Mouse (Mus musculus): ENCODE results near the gene Wdr77.

Gene Wdr77

DNA sequence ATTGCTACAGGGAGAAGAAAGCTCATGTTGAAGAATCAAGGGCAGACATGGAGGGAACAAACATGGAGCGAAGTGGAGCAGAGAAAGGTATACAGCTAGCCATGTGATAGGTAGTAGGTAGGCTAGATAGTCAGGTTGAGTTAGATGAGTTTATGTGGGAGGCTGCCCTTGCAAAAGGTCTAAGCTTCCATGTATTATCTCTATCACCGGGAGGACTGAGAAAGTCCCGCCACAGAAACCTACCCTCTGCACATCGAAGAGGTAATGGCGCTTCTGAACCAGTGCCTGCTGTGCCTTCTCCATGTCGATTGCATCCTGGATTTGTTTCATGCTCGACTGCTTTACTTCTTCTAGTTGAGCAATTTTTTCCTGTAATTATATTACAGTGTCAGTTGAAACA is 7.8 kb upstream of the Wdr77 start:
- in situ Hi-C loops (cut with MseI, MboI), result no loop called here

DNA sequence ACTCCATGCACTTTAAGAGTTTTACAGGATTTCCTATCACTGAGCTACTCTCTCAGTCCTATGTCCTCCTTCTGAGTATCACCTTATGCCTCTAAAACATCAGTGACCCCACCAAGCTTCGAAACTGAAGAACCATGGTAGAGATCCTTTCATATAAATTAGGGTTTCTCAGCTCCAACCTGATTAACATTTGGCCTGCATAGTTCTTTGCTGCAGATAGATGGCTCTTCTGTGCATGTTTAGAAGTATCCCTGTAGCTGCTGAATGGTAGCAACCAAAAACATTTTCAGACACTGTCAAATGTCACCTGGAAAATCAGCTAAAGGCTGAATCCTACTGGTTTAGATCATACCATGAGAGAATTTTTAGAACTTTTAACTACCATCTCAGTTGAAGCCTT is 1.9 kb upstream of the Wdr77 start:
- in situ Hi-C loops (cut with MseI, MboI), result no loop called here

DNA sequence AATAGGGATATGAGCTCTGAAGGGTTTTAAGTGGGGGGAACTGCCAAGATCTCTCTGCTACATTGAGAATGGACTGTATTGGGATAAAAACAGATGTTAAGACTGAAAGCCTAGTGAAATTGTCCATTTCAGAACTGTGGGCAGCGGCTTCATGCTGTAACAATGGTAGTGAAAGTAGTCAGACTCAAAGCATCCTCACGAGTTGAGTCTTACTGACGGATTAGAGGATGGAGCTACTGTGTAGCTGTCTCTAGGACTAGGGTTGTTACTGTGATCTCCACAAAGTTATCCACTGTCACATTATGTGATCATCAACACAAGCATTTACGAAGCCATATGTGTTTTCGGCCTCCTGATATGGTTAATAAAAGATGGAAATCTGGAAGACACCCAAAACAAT is 965 bp upstream of the Wdr77 start:
- in situ Hi-C loops (cut with MseI, MboI), result no loop called here

DNA sequence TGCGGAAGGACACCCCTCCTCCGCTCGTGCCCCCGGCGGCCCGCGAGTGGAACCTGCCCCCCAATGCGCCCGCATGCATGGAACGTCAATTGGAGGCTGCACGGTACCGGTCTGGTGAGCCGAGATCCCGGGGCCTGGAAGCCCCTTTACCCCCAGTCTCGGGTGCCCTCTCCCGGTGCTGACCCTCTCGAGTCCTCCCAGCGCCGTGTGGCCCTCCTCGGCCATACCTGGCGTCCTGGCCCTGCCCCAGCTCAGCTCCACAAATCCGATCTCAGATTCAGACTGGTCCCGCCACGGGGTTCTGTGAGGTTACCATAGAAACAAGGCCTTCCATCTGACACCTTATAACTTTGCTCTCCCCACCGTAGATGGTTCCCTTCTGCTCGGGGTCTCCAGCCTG is 416 bp downstream of the Wdr77 start:
- in situ Hi-C loops (cut with MseI, MboI), result no loop called here

DNA sequence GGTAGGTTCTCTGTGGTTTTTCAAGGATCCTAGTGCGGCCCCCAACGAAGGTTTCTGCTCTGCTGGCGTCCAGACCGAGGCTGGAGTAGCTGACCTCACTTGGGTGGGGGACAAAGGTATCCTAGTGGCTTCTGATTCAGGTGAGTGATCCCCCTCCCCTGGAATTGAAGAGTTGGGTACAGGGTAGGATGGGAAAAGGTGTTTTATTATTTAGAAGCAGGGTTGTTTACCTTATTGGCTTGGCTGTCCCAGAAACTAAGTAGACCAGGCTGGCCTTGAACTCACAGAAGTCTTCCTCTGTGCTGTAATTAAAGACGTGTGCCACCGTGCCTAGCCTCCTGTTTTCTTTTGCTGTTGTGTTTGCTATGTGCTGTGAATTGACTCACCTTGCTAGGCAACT is 830 bp downstream of the Wdr77 start, which contains the start of gene Atp5f1:
Gene Atp5f1 (minus strand): TSS at position 101 of the 400 bp plus-strand sequence.
- in situ Hi-C loops (cut with MseI, MboI), result no loop called here

DNA sequence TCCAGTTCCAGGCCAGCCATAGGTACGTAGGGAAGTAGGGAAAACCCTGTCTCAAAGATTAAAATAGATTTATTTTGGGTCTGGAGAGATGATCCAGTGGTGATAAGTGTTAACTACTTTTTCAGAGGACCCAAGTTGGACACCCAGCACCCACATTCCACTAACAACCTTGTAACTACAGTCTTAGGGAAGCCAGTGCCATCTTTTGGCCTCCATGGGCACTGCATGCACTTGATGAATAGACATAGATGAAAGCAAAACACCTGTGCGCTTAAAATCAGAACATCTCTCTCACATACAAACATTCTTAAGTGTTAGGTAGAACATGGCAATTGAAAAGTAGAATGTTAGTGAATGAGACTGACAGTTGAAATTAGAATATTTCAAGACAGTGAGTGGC is 1.5 kb downstream of the Wdr77 start:
- in situ Hi-C loops (cut with MseI, MboI), result no loop called here

DNA sequence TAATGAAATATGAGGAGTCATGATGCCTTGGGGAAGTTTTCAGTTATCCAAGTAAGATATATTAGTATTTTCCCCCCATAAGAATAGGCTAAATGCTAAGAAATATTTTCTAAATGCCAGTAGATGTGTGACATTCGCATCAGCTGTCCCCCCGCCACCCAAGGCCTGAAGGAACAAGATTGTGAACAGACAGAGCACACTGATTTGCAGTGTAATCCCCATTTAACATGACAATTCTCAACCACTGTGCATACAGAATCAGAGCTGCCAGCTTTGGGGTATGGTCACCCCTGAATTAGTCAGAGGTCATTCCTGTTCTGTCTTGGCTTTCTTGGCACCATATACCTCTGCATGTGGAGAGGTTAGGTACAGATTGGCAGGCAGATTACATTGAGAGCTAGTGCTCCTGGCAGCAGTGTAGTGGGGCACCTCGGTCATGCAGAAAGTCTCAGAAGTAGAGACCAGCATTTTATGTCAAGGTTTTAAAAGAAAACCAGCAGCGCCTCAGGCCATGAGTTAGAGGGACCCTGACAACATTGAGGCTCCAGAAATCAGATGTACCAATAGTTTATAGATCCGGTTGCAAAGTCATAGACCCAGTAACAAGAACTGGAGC is 12.8 kb downstream of the Wdr77 start:
- in situ Hi-C loops (cut with MseI, MboI), result no loop called here

DNA sequence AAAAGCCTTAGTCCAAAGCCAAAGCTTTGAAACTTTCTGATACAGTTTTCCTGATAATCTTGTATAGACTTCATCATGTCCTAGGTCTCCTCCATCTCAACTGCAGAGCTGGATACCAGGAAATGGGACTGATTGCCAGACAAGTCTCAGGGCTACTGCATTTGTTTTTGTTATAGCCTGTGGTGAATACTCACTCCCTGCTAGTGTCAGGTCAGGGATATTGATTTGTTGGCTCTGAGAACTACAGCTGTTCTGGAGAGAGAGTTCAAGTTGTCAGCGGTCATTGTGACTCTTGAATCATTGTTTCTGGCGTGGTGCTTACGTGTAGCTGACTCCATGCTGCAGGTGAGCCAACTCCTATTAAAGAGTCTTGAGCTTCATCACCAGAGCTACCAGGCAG is 14.2 kb downstream of the Wdr77 start, which contains the start of gene Ovgp1:
Gene Ovgp1 (plus strand): TSS at position 301 of the 400 bp plus-strand sequence.
- in situ Hi-C loops (cut with MseI, MboI), result no loop called here

DNA sequence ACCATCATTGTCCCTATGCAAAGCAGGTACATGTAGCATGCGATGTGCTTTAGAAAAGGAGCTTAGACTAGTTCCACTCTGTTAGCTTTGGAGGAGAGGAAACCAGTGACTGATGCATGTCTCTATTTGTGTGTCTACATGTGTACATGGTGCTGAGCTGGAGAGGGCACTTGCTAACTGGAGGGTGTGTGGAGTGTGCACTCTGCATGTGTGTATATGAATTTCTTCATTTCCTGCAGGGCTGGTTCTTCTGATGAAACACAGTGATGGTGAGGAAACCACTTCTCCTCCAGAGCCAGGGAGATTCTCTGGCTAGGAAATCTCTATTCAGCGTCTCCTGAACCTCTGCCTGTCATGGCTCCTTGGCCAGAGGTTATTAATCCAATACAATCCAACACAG is 15.0 kb downstream of the Wdr77 start:
- in situ Hi-C loops (cut with MseI, MboI), result no loop called here

DNA sequence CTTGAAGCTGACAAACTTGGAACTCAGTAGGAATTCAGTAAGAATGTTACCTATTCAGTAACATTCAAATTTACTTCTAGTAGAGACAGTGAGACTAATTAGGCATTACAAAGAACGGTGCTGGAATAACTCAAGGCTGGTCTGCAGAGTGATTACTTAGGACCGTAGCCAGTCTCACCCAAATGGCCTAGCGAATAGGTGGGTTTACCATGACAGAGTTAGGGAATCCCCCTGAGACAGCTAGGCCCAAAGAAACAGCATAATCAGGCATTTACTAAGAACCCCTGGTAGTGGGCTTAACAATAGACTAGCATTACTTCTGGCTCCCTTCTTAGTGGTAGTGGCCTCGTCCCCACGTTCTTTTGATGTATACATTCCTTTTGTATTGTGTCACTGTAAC is 30.4 kb downstream of the Wdr77 start:
- in situ Hi-C loops (cut with MseI, MboI), result loop anchor here in 1 of 2 experiments (10.0 kb wide), 1 partner anchor 455 kb away; no protein-coding TSS in a partner anchor

DNA sequence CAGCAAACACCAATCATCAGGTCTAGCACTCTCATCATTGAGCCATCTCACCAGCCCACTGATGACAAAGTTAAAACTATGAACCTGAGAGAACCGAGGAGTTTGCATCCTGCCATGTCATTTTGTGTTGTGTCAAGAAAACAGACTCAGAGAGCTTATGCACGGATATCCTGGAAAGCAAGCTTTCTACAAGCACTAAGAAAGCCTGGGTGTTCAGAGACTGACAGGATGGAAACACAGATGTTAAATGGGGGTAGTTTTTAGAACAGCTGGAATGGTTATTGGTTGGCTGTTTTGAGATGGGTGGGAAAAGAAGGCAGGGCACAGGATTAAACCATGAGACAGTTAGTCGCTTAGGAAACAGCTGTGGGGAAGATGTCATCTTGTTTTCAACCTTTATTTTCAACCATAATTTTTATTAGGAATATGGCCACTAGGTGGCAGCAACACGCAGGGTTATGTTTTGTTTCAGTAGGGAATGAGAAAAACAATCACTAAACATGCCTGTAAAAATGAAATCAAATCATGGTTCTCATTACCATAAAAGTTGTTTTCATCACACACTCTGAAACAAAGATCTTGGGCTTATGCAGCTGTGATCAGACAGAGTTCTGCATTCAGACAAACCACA is 32.6 kb downstream of the Wdr77 start:
- in situ Hi-C loops (cut with MseI, MboI), result loop anchor here in 1 of 2 experiments (10.0 kb wide), 1 partner anchor 453 kb away; no protein-coding TSS in a partner anchor

DNA sequence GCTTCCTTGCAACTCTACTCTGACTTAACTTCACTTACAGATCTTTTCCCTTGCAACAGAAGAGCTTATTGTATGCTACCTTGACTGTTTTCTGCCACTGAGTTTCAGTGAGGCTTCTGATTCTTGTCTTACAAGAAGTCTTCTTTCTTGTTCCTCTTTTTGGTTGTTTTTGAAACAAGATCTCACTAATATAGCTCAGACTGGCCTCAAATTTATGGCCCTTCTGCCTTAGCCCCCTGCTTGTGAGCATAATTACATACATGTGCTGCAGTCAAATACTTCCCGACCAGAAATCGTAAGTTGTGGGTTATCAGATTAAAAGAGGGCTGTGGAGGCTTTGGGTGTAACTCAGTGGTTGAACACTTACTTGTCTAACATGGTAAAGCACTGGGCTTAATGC is 35.6 kb downstream of the Wdr77 start:
- in situ Hi-C loops (cut with MseI, MboI), result loop anchor here in 1 of 2 experiments (10.0 kb wide), 1 partner anchor 450 kb away; no protein-coding TSS in a partner anchor

DNA sequence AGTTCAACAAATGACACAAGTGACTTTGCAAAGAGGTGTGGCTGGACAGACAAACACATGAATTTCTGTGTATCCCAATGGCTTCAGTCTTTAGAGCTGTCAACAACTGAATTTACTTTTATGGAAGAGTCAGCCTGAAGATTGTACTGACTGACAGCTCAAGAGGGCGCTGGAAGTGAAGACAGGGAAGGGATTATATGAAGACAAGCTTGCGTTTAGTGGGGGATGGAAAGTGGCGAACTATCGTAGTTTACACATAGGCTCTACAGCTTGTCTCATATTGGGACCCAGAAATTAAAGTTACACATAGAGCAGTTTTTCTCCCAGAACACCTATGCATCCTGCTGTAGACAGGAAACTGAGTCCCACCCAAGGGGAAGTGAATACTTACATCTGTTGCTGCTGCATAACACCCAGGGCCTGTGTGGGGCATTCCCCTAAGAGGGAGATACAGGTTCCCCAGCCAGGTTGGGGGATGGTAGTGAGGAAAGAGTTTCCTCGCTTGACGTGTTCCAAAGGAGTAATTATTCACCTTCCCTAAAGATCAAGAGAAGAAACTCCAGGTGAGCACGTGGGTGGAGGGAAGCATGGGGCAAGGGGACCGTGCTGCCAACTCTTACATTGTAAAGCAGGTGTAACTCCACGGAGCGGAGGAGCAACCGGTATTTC is 41.7 kb downstream of the Wdr77 start:
- in situ Hi-C loops (cut with MseI, MboI), result loop anchor here in 1 of 2 experiments (25.0 kb wide), 1 partner anchor 461 kb away; no protein-coding TSS in a partner anchor

DNA sequence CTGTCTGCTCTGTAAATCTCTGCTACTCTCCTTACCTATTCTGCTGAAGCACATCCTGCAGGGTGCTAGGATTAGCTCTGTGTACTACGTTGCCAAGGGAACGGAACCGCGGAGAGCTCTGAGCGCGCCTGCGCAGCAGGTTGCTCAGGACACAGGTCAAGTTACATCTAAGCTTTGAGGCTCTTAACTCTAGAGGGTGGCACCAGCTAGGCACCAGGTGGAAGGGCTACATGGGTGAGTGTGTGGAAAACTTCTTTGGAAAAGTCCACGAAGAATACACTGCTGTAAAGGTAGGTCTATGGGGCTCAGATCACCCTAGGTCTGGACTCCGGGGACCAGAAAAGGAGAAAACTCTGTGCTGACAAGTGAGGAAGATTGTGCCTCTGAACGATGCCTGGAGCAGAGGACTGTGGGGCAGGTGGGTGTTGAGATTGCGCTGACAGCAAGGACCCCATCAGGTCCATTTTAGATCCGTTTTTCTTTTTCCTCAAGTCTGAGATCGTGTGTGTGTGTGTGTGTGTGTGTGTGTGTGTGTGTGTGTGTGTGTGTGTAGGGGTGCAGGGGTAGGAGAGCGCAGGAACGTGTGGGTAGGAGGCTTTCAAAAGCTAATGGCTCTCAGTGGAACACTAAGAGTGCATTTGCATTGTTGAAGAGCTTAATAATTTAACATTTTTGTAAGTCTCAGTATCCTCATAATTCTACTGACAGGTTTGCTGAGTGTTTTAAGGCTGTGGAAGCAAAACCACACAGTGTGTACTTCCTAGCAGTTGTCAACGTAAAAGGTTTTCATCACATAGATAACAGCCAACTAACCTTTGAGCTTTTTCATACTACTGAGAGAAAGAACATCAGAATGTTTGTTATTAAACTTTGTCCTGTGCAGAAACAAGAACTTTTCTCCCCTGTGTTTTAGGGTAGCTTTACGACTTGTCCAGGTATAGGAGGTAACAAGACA is 42.5 kb downstream of the Wdr77 start:
- in situ Hi-C loops (cut with MseI, MboI), result loop anchor here in 1 of 2 experiments (25.0 kb wide), 1 partner anchor 461 kb away; no protein-coding TSS in a partner anchor

DNA sequence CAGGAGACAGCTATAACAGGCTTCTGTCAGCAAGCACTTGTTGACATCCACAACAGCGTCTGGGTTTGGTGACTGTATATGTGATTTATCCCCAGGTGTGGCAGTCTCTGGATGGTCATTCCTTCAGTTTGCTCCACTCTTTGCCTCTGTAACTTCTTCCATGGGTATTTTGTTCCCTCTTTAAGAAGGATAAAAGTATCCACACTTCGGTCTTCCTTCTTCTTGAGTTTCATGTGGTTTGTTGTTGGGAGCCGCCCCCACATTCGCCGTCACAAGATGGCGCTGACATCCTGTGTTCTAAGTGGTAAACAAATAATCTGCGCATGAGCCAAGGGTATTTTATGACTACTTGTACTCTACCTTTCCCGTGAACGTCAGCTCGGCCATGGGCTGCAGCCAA is 44.2 kb downstream of the Wdr77 start:
- in situ Hi-C loops (cut with MseI, MboI), result loop anchor here in 1 of 2 experiments (25.0 kb wide), 1 partner anchor 459 kb away; no protein-coding TSS in a partner anchor

DNA sequence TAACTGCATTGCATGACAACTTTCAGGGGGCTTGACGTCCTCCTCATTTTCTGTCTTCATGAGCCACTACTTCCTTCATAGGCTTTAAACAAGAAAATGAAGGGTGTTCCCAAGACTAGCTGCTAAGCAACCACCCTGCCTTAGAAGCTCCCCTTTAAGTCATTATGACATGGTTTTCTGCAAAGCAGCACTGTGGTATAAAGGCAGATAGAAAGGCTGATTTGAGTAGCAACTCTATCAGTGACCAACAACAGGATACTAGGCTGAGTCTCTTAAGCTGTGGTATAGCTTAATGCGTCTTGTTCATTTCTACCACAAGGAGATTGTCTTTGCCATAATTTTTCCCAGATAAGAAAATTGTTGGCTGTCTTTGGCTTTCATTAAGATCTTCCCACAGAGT is 55.4 kb downstream of the Wdr77 start, which contains the start of gene Pifo:
Gene Pifo (minus strand): TSS at position 101 of the 400 bp plus-strand sequence.
- in situ Hi-C loops (cut with MseI, MboI), result loop anchor here in 1 of 2 experiments (25.0 kb wide), 1 partner anchor 448 kb away; no protein-coding TSS in a partner anchor

Data from mouse trophoblast stem cell (cell line).